Mouse (Mus musculus): ENCODE data around the gene Klf2.
A peak's percentile ranks its signal among the peaks of the same experiment; 100 is the strongest.

Klf2 gene

GRCm38 (mm10) chr8:72333429-72334143, 14.8 kb downstream of the Klf2 start:
- no peak for DNase-seq (ENCODE audit: low spot score)

DNA sequence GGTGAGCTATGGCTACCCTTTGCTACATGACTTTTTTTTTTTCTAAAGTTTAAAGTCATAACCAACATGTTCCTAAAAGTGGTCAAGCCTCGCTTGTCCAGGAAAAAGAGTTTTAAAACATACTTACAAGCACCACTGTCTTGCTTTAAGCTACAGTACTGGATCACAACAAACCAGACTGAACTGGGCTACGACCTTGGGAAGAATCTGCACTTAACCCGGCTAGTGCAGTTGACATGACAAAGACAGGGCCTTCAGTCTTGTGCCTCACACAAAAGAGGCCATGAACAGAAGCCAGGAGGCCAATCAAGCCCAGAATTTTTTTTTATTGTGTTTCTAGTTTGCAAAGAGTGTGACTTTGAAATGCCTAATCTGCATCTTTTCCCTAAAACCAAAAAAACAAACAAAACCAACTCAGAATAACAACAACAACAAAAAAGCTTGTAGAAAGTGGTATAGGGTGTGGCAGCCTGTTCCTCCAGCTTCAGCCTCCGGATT, 15.4 kb downstream of the Klf2 start:
- DNase-seq (ENCODE audit: low spot score) = no peak

GRCm38 (mm10) chr8:72336273-72336672, 17.4 kb downstream of the Klf2 start:
- DNase-seq (ENCODE audit: low spot score) = no peak

DNA sequence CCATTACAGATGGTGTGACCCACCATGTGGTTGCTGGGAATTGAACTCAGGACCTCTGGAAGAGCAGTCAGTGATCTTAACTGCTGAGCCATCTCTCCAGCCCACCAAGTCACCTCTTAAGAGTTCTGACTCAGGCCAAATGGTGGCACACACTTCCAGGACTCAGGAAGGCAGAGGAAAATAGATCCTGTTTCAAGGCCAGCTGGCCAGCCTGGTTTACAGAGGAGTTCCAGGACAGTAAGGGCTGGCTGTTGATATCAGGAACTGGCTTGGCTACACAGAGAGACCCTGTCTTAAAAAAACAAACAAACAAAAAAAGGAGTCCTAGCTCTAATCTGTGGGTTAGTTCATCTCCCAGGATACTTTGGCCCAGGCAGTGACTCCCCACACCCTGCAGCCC, 18.2 kb downstream of the Klf2 start:
- no peak for DNase-seq (ENCODE audit: low spot score)

- DNase-seq (ENCODE audit: low spot score) = no peak
Observed at GRCm38 (mm10) chr8:72342556-72343300, 23.9 kb downstream of the Klf2 start.

GRCm38 (mm10) chr8:72343725-72344124, 24.9 kb downstream of the Klf2 start:
- no peak for DNase-seq (ENCODE audit: low spot score)

GRCm38 (mm10) chr8:72347553-72347952, 28.7 kb downstream of the Klf2 start:
- no peak for DNase-seq (ENCODE audit: low spot score)

- DNase-seq (ENCODE audit: low spot score) = no peak
Observed at GRCm38 (mm10) chr8:72348114-72348513, 29.3 kb downstream of the Klf2 start.

DNA sequence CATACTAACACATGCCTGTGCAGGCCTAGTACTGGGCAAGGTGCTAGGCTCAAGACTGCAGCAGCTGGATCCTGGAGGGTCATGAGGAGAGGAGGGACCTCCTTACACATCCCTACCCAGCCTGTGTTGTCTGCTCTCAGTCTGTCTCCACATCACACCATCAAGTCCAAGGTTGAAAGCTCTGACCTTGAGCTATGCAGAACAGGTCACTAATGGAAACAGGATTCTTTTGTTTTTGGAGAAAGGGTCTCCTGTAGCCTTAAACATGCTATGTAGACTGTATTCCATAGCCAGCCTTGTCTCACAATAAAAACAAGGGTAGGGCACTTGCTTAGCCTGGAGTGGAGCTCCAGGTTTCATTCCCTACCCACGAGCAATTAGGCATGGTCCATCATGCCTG, 30.1 kb downstream of the Klf2 start:
- no peak for DNase-seq (ENCODE audit: low spot score)

GRCm38 (mm10) chr8:72349838-72350237, 31.0 kb downstream of the Klf2 start:
- DNase-seq (ENCODE audit: low spot score) = no peak

- no peak for DNase-seq (ENCODE audit: low spot score)
Observed at GRCm38 (mm10) chr8:72350727-72351126, 31.9 kb downstream of the Klf2 start.

- no peak for DNase-seq (ENCODE audit: low spot score)
Observed at GRCm38 (mm10) chr8:72351405-72352005, 32.7 kb downstream of the Klf2 start.

DNA sequence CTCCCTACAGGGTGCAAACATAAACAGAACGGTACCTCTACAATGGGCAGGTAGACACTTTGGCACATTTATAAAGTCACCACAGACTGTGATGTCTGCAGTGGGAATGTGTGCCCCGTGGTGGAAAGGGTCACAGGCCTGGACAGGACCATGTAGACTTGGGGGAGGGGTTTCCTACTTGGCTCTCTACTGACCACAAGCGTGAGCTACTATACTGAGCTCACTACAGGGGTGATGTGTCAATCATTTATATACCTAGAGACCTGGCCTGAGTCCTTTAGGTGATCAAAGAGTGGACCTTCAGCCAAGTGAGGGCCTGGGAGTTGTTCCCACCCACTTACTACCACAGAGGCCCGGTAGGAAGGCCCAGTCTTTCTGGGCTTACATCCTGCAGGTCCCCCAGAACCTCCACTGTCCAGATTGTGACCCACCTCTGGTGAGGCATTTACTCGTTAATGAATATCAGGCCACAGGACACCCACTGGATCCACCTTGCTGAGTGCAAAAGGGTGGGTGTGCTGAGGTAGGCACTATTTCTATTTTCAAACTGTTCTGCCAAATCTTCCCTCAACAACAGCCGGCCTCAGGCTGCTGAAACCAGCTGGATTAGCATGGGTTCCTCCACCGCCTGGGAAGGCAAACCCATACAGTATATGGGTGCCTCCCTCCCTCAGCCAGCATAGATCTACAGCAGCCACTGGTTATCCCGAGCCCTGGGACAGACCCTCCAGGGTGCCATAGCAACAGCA, 34.3 kb downstream of the Klf2 start:
- no peak for DNase-seq (ENCODE audit: low spot score)

- DNase-seq (ENCODE audit: low spot score) = no peak
Observed at GRCm38 (mm10) chr8:72353700-72354045, 34.8 kb downstream of the Klf2 start.

DNA sequence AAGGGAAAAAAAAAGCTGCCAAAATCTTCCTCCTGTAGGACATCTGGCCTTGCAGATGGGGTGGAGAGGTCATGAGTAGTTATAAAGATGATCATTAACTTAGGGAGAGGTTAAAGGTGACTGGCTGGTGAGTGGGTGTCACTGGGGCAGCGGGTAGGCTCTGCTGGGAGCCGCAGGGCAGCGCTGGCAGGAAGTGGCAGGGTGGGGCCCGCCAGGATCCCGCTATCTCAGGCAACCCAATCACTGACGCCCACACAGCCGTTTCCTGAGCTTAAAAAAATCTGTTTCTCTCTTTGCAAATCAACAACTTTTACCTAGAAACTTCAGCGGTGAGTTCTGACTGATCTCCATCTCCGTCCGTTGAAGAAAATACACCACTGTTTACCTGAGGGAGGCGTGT, 35.4 kb downstream of the Klf2 start:
- DNase-seq (ENCODE audit: low spot score) = no peak

DNA sequence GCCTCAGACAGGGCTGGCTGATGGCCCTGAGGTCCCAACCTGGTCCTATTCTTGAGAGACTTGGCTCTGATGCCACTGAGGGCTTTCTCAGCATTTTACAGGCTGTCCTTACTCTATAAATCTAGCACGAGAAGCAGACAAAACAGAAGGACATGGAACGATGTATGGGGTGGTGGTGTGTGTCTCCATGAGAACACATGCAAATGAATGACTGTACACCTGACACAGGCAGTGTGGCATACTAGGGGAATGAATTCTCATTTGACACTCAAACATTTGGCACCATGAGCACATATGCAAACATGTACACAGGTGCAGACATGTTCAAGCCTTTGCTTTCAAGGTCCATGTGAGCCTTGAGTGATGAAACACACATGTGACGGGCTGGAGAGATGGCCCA, 37.8 kb downstream of the Klf2 start:
- DNase-seq (ENCODE audit: low spot score) = no peak

DNA sequence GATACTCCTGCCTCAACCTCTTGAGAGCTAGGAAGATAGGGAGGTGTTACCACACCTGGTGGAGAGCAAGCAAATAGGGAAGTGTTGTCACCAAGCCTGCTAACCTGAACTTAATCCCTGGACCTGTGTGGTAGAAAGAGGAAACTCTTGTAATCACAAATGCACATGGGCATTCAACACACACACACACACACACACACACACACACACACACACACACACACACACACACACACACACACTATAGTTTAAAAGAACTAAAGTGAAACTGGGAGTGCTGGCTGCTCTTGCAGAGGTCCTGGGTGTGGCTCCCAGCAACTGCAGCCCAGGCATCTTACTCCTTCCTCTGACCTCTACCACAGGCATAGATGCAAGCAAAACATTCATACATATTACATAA, 41.3 kb downstream of the Klf2 start:
- DNase-seq (ENCODE audit: low spot score) = no peak

DNA sequence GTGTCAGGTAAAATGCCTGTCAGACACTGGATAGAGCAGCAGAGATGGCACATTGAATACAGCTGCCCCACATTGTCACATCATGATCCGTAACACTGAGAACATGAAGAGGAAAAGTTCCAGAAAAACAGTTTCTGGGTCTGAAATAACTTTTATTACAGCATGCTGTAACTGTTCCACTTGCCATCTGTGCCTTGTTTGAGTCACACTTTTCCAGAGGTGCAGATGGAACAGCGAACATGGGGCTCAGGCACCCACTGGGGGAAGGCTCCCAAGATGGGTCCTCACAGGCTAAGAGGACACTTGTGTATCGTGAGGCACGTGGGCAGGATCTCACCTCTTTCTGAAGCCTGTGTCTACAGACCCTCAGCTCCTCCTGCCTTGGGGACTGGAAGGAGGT, 43.9 kb downstream of the Klf2 start:
- DNase-seq (ENCODE audit: low spot score) = no peak

- no peak for DNase-seq (ENCODE audit: low spot score)
Observed at GRCm38 (mm10) chr8:72363457-72363856, 44.6 kb downstream of the Klf2 start.

DNA sequence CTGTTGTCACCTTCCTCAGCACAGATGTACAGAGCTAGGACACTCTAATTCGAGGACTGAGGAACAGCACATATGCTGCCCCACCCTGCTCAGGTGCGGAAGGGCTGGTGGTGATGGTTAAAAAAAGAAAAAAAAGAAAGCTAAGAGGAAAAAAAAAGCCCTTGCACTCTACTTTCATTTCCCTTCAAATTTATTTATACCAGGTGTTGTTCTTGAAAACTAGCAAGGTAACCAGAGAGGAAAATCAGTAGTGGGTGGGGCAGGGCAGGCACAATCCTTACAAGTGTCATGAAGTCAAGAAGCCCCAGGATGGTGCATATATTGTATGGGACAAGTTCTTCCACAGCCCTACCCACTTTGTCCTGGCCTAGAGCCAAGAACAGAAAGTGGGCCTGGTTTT, 46.2 kb downstream of the Klf2 start:
- no peak for DNase-seq (ENCODE audit: low spot score)

- DNase-seq (ENCODE audit: low spot score) = peak; percentile 64
Observed at GRCm38 (mm10) chr8:72365826-72366225, 47.0 kb downstream of the Klf2 start.

- DNase-seq (ENCODE audit: low spot score) = no peak
Observed at GRCm38 (mm10) chr8:72366435-72366834, 47.6 kb downstream of the Klf2 start.
